Mouse (Mus musculus): Measurements from ENCODE around the gene Cox11.

The Cox11 gene

GRCm38 (mm10) chr11:90664345-90664986, 26.5 kb downstream of the Cox11 start:
- DNase-seq (ENCODE audit: low spot score) = no peak

- no peak for DNase-seq (ENCODE audit: low spot score)
Measured at GRCm38 (mm10) chr11:90665161-90665560, 27.2 kb downstream of the Cox11 start.

DNA sequence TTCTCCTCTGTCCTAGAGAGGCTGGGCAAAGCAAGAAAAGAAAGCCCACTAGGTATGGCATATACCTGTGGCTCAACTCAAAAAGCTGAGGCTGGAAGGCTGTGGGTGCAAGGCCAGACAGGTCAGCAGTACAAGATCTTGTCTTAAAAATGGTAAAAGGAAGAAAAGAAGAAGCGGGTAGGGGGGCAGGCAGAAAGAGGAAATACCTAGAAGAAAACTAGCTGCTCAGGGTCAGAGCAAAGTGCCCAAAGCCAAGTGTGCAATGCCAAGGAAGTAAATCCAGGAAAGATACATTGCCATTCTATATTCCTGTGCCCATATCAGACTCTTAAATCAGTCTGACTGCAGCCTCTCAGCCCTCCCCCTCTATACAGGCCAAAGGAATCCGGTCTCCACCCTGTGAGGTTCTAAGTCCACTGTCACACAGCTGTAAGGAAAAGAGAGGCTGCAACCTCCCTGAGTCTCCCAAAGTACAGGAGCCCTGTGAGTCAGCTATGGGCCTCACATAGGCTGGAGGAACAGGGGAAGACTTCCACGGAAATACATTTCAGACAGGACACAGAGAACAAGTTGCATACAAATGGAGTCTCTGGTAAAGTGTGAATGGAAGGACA, 28.3 kb downstream of the Cox11 start:
- DNase-seq (ENCODE audit: low spot score) = no peak

- DNase-seq (ENCODE audit: low spot score) = no peak
Measured at GRCm38 (mm10) chr11:90666916-90667315, 28.9 kb downstream of the Cox11 start.

- DNase-seq (ENCODE audit: low spot score) = no peak
Measured at GRCm38 (mm10) chr11:90667325-90667724, 29.4 kb downstream of the Cox11 start.

- no peak for DNase-seq (ENCODE audit: low spot score)
Measured at GRCm38 (mm10) chr11:90675479-90676110, 37.6 kb downstream of the Cox11 start.

DNA sequence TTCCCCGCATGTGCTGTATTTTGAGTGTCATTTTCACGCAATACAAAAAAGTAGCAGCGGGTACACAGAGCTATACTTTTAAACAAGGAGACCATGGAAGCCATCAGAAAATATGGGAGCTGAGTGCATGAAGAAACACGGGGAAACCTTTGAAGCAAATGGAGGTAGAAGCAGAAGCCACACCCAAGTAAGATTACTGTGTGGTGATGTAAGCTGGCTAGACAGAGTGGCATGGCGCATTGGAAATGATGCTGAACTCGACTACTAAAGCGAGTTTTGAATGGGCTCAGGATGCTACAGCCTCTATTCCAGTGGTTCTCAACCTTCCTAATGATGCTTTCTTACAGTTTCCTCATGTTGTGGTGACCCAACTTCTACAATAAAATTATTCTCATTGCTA, 39.1 kb downstream of the Cox11 start:
- no peak for DNase-seq (ENCODE audit: low spot score)

- DNase-seq (ENCODE audit: low spot score) = no peak
Measured at GRCm38 (mm10) chr11:90677771-90678288, 39.9 kb downstream of the Cox11 start.

- no peak for DNase-seq (ENCODE audit: low spot score)
Measured at GRCm38 (mm10) chr11:90678582-90678981, 40.6 kb downstream of the Cox11 start.

DNA sequence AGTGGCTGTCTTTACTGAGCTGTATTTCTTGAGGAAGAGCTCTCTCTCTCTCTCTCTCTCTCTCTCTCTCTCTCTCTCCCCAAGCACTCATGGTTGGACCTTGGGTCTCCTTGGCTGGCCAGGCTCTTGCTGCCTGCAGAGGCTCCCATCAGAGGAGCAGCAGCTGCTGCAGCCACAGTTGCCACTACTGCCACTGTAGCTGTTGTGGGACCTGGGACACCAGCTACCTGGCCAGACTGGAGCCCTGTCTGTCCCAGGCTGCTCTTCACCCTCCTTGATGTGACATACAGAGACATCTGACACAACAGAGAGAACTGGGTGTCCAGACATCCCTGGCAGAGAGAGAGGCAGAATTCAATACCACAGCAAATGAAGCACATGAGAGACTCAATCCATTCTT, 43.2 kb downstream of the Cox11 start:
- DNase-seq (ENCODE audit: low spot score) = no peak

- no peak for DNase-seq (ENCODE audit: low spot score)
Measured at GRCm38 (mm10) chr11:90684765-90685164, 46.8 kb downstream of the Cox11 start.

DNA sequence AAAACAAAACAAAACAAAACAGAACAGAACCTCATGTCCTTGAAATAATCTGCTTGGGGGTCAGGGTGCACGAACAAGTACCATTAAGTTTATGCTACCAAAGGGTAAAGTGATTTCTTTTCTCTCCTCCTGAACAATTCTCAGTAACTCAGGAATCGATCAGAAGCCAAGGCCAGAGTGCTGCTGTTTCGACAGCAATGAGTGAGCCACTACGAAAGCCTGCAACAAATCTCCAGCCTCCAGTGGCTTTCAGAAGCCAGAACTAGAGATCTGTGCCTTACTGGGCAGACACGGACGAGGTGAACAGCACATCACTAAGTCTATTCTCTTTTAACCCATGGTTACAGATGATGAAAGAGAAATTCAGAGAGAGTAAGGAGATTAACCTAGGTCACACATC, 47.2 kb downstream of the Cox11 start:
- no peak for DNase-seq (ENCODE audit: low spot score)

DNA sequence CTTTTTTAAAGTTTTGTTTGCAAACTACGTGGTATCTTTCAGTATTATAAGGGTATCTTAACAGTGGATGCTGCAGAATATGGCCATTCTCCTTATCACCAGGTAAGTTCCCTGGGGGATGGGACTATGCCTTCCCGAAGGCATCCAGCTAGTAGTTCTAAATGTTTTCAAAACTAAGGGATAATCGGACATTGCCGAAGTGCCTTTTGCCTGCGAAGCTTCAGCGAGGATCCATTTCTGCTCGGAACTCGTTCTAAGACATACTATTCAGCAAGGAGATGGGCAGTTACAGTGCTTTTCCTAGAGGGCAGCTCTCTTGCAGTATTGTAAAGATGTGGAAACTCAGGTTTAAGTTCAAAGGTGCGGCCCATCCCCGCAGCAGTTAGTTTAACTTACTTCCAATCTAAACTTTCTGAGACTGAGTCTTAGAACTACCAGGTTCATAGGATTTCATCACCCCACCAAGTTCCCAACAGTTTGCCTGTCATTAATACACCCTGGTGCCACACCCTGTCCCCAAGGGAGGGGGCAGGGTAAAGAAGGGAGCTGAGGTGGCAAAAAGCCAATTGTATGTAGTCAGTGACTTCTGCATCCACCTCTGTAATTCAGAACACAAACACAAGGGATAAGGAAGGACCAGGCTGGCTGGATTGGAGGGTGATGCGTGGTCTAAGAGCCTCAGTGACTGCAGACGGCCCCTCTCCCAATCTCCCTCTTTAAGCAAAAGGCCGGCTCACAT, 48.5 kb downstream of the Cox11 start:
- DNase-seq (ENCODE audit: low spot score) = no peak

- no peak for DNase-seq (ENCODE audit: low spot score)
Measured at GRCm38 (mm10) chr11:90687040-90687439, 49.1 kb downstream of the Cox11 start.

DNA sequence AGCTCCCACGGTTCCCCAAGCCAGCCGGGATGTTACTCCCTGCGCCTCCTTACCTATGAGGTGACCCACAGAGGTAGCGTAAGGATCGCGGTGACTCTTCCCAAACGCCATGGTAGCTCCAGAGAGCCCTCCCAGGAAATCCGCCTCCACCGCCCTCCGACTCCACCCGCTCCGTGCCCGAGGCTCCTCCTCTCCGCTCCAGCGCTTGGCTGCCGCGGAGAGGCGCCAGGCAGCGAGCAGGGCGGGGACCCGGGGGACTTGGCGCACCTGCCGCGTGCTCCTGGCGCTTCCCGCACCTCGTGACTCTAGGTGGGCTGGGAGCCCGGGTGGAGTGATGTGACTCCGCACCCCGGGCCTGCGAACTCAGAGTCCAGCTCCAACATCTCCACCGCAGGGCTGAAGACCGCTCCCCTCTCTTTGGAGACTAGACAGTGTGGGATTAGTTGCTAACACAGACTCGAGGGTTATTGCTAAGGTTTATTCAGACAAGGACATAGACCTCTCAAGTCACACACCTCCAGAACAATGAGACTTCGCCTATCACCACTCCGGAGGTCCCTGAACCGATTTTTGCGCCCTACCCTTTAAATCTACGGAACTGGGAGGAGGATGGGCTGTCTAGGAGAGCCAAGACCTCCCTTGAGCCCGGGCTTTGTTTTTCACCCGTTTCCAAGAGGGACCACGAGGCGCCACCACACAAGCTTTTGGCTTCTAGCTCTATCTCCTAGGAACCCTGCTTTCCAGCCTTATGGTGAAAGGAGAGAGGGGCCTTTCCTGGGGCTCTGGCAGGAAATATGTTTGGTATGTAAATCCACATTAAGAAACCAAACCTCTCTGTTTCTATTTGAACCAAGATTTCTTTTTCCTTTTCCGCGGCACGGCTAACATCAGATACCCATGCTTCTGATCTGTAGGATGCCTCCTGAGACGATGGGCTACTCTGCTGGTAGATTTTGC, 49.8 kb downstream of the Cox11 start, which contains the start of gene Tom1l1:
Tom1l1 (minus strand) TSS at position 907 of the 957 bp plus-strand sequence.
- DNase-seq (ENCODE audit: low spot score) = peak; percentile 38

DNA sequence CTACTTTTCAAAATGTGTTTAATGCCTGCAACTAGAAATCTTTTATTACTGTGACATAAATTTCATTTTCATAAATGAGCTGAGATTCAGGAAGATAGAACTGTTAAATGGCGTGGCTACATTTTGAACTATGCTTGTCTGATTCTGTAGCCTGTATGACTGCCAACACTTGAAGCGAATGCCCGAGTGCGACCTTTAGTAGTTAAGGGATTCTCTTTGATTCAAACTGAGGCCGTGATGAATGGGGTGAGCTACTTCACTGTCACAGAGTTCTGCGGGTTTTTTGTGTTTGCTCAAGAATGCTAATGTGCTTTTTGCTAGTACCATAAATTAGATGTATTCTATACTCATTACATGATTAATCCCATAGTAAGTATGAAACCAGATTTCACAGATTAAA, 52.4 kb downstream of the Cox11 start:
- no peak for DNase-seq (ENCODE audit: low spot score)

DNA sequence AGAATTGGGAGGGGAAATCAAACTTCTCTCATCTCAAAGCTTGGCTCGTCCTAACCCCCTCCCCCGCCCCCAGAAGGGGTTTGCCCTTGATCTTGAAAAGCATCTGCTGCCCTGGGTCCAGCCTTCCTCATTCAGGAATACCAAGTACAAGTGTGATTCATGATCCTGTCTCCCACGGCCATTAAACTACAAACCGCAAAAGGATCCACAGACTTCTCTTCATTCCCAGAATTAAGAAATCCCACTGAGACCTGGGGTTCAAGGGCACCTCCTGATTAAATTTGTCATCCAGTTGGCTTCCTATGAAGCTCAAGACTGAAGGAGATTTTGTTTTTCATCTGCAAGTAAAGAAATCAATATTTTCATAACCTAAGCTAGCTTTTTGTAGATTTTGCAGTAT, 56.2 kb downstream of the Cox11 start:
- DNase-seq (ENCODE audit: low spot score) = no peak
